Mouse (Mus musculus) midbrain, embryonic 11.5 days (tissue): ENCODE results near the gene Cacng8. TPM values are rescaled to one million over a fixed set of nuclear protein-coding genes. Genes with fewer than 3 reads are reported as not detected.

Experiments
- ATAC-seq: fragments of 200-750 bp; cut with Nextera tagmentation; 2 replicates; pipeline ENCODE4 v1.8.0; 2017; ENCODE audit warnings: moderate TSS enrichment, moderate library complexity; ENCODE audit not compliant: low FRiP score
- DNase-seq: peaks from one replicate; pipeline ENCODE4 v3.0.0; 2015; ENCODE audit warnings: low spot score; ENCODE audit errors: missing footprints
- H3K27ac ChIP-seq: fragments of 300-500 bp; sonication (generic); 2 replicates; pipeline ENCODE4 v1.5.1; 2014; ENCODE audit warnings: low read depth, low read length
- H3K27me3 ChIP-seq: fragments of 300-500 bp; sonication (generic); 2 replicates; pipeline ENCODE4 v1.6.1; 2014; ENCODE audit warnings: mild to moderate bottlenecking, low read length, moderate library complexity, mixed read lengths; ENCODE audit not compliant: control insufficient read depth, insufficient read depth
- H3K36me3 ChIP-seq: fragments of 300-500 bp; sonication (generic); 2 replicates; pipeline ENCODE4 v1.6.1; 2014; ENCODE audit warnings: mild to moderate bottlenecking, low read length, moderate library complexity, mixed read lengths; ENCODE audit not compliant: control insufficient read depth, insufficient read depth
- H3K4me1 ChIP-seq: fragments of 300-500 bp; sonication (generic); 2 replicates; pipeline ENCODE4 v1.6.1; 2014; ENCODE audit warnings: low read length; ENCODE audit not compliant: control insufficient read depth, insufficient read depth
- H3K4me2 ChIP-seq: fragments of 300-500 bp; sonication (generic); 2 replicates; pipeline ENCODE4 v1.6.1; 2014; ENCODE audit warnings: mild to moderate bottlenecking, moderate library complexity
- H3K4me3 ChIP-seq: fragments of 300-500 bp; sonication (generic); 2 replicates; pipeline ENCODE4 v1.5.1; 2014; ENCODE audit warnings: low read depth, low read length
- H3K9ac ChIP-seq: fragments of 300-500 bp; sonication (generic); 2 replicates; pipeline ENCODE4 v1.6.1; 2014; ENCODE audit warnings: low read length
- H3K9me3 ChIP-seq: fragments of 300-500 bp; sonication (generic); 2 replicates; pipeline ENCODE4 v1.6.1; 2016; ENCODE audit warnings: low read length; ENCODE audit not compliant: control insufficient read depth
- WGBS: fragments of 180-500 bp; shearing (Covaris S2); extraction: QIAGEN DNeasy Blood & Tissue Kit; methylation state at CpG from one replicate; pipeline ENCODE4 v1.1.7; 2014; 5-methylcytosine and 5-hydroxymethylcytosine counted together
- polyA plus RNA-seq: library from polyadenylated mRNA; unstranded; fragments of >200 nt; fragmentation: Nextera tagmentation; extraction: Ambion mirVana; gene quantifications from 2 replicates; pipeline ENCODE4 v1.2.1, GENCODE M21; 2014

Gene Cacng8
- polyA plus RNA-seq = 4.0 and 4.7 TPM in 2 replicates

DNA sequence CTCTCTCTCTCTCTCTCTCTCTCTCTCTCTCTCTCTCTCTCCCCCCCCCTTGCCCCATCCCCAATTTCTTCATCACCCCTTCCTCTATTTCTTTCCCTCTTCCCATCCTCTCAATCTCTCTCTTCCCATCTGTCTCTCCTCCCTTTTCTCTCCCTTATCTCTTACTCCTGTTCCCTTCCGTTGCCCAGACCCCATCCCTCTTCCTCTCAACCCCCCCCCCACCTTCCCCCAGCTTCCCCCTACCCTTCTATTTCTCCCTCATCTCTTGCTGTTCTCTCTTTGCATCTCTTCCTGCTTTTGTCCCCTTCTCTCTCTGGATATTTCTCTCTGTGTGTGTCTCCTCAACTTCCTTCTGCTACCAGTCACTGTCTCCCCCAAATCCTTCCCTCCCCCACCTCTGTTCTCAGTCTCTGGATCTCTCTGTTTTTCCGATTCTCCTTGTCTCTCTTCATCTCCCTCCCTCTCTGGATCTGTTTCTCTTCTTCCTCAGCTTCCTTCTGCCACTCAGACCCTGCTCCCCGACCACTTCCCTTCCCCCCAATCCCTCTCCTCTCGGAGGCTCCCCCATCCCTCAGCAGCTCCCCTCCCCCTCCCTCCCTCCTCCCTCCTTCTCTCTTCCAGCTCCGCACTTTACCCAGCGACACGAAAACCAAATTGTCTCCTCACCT is at the start of gene Cacng8:
Gene Cacng8 (plus strand): TSS at position 271 of the 668 bp plus-strand sequence.
- DNase-seq (peak; percentile 92), ATAC-seq (peak; percentile 57)
- 0% methylated on average over 7 of the region's 7 CpGs for WGBS
- no peaks in the 10 kb centered on the region for H3K9me3 ChIP-seq
- H3K4me3 ChIP-seq = peak within 1 kb of the TSS; percentile 33
- H3K4me1 ChIP-seq = peaks cover 10% of the 10 kb centered on the region
- H3K9ac ChIP-seq = peak within 1 kb of the TSS; percentile 53; the same call in 1 of the 2 replicates
- peaks cover 4% of the 10 kb centered on the region for H3K36me3 ChIP-seq
- no peaks in the 10 kb centered on the region for H3K27me3 ChIP-seq
- peak within 1 kb of the TSS; percentile 63 for H3K4me2 ChIP-seq
- no peak within 1 kb of the TSS for H3K27ac ChIP-seq

DNA sequence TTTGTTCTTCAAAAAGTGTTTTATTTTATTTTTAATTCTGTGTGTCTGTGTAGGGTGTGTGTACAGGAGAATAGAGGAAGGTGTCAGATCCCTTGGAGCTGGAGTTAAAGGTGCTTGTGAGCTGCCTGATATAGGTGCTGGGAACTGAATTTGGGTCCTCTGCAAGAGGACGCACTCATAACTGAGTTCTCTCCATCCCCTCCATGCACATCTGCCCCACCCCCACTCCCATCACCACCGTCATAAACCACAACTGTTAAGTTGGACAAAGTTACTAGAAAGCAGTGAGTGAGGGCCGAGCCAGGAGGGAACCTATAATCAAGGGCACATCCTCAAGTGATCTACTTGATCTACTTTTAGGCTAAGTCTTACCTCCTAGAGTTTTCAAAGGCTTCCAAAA is 46.6 kb upstream of the Cacng8 start:
- Histone ChIP-seq H3K4me3 (no peak overlapping the region), H3K27ac (no peak overlapping the region), H3K9ac (no peak overlapping the region), H3K27me3 (no peaks in the 10 kb centered on the region), H3K9me3 (no peaks in the 10 kb centered on the region), H3K4me2 (no peak overlapping the region), H3K4me1 (peaks cover 2% of the 10 kb centered on the region; the same call in 1 of the 2 replicates), H3K36me3 (peaks cover 12% of the 10 kb centered on the region; the same call in 1 of the 2 replicates)
- WGBS = 90% methylated on average over 3 of the region's 3 CpGs
- DNase-seq (peak; percentile 61), ATAC-seq (no peak)

DNA sequence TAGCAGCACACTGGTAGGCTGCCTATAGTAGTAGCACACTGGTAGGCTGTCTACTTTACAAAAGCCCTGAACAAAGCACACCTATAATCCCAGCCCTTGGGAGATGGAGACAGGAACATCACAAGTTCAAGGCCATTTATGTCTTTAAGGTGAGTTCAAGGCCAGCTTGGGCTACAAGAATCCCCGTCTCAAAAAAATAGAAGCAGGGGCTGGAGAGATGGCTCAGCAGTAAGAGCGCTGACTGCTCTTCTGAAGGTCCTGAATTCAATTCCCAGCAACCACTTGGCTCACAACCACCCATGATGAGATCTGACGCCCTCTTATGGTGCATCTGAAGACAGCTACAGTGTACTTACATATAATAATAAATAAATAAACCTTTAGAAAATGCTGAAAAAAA is 45.2 kb upstream of the Cacng8 start:
- peaks cover 2% of the 10 kb centered on the region; the same call in 1 of the 2 replicates for H3K4me1 ChIP-seq
- no peak overlapping the region for H3K4me2 ChIP-seq
- no peak overlapping the region for H3K9ac ChIP-seq
- peak; percentile 69 for DNase-seq
- H3K27me3 ChIP-seq = peaks cover 5% of the 10 kb centered on the region
- no peak for ATAC-seq
- no peak overlapping the region for H3K27ac ChIP-seq
- peaks cover 14% of the 10 kb centered on the region; the same call in 1 of the 2 replicates for H3K36me3 ChIP-seq
- WGBS = 89% methylated on average over 3 of the region's 3 CpGs
- H3K4me3 ChIP-seq = no peak overlapping the region
- no peaks in the 10 kb centered on the region for H3K9me3 ChIP-seq

DNA sequence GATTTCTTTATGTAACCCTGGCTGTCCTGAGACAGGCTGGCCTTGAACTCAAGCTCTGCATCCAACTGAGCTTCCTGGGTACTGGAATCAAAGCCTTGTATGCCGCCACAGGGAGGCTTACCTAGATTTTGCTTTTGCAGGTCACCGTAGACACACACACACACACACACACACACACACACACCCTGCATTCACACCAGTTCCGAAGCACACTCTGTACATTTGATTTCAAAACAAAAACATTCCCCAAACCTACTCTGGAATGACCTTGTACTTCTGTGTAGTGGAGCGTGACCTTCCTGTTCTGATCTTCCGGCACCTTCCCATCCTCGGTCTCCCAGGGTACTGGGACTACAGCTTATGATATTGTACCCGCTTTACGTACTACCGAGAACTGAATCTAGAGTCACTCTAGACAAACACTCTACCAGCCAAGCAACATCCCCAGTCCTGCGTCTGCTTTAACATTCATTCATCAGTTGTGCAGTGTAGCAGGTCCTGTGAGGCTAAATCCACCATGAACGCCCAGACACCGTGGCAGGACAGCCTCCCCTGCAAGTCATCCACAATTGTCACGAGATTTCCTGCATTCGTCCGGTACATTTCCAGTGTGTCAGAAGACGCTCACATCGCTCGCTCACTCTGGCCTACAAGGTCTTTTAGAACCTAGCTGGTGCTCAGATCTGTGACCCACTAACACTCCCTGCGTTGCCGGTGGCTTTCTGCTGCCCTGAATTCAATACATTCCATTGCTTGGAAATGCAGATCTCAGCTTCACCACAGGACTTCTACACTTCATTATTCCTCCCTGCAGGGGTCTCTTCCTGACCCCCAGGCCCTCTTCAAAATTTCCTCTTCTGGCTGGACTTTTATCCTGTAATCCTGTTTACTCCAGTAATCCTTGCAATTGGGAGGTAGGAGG is 42.9 kb upstream of the Cacng8 start:
- Histone ChIP-seq H3K9ac (no peak overlapping the region), H3K4me1 (peaks cover 2% of the 10 kb centered on the region; the same call in 1 of the 2 replicates), H3K4me3 (no peak overlapping the region), H3K36me3 (peaks cover 14% of the 10 kb centered on the region; the same call in 1 of the 2 replicates), H3K9me3 (no peaks in the 10 kb centered on the region), H3K4me2 (no peak overlapping the region), H3K27ac (no peak overlapping the region), H3K27me3 (peaks cover 5% of the 10 kb centered on the region)
- ATAC-seq (0 out of 2 replicates have a peak, but pooled peaks have one; percentile 30), DNase-seq (peak; percentile 90)
- WGBS = 22% methylated on average over 20 of the region's 20 CpGs

DNA sequence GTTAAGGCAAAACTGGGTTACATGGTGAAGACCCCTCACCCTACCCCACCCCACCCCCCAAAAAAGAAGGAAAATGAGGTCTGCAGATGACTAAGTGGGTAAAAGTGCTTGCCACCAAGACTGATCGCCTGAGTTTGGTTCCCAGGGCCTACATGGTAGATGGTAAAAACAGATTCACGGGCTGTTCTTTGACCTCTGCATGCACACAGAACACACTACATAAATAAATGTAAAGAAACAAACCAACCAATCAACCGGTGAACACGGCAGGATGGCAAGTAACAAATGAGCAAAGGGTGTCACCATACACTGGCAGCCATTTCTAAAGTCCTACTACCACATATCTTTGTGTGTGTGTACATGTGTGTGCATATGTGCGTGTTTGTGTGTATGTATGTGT is 42.2 kb upstream of the Cacng8 start:
- Histone ChIP-seq H3K27ac (no peak overlapping the region), H3K9me3 (no peaks in the 10 kb centered on the region), H3K9ac (no peak overlapping the region), H3K36me3 (peaks cover 11% of the 10 kb centered on the region; the same call in 1 of the 2 replicates), H3K4me1 (peaks cover 2% of the 10 kb centered on the region; the same call in 1 of the 2 replicates), H3K4me2 (no peak overlapping the region), H3K4me3 (no peak overlapping the region), H3K27me3 (peaks cover 5% of the 10 kb centered on the region)
- WGBS = 47% methylated on average over 5 of the region's 5 CpGs
- no peak for ATAC-seq
- peak; percentile 79 for DNase-seq

DNA sequence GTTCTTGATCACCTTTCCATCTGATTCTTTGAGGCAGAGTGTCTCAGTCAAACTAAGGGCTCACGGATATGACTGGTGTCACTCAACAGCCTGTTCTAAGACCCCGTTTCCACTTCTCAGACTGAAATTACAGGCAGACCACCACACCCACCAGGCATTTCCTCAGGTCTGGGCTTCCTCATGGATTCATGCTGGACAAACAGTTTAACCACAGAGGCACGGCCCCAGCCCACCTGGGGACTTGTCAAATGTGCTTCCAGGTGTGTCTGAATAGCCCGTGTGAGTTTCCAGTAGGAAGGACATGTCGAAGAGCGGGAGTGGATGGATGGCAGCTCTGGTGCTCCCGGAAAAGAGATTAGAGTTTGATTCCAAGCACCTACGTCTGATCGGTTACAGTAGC is 40.7 kb upstream of the Cacng8 start:
- H3K9me3 ChIP-seq = no peaks in the 10 kb centered on the region
- WGBS = 95% methylated on average over 9 of the region's 9 CpGs
- H3K4me3 ChIP-seq = no peak overlapping the region
- H3K4me1 ChIP-seq = peaks cover 2% of the 10 kb centered on the region; the same call in 1 of the 2 replicates
- peaks cover 11% of the 10 kb centered on the region; the same call in 1 of the 2 replicates for H3K36me3 ChIP-seq
- DNase-seq = peak; percentile 56
- H3K9ac ChIP-seq = no peak overlapping the region
- H3K4me2 ChIP-seq = no peak overlapping the region
- peaks cover 5% of the 10 kb centered on the region for H3K27me3 ChIP-seq
- H3K27ac ChIP-seq = no peak overlapping the region
- ATAC-seq = no peak

DNA sequence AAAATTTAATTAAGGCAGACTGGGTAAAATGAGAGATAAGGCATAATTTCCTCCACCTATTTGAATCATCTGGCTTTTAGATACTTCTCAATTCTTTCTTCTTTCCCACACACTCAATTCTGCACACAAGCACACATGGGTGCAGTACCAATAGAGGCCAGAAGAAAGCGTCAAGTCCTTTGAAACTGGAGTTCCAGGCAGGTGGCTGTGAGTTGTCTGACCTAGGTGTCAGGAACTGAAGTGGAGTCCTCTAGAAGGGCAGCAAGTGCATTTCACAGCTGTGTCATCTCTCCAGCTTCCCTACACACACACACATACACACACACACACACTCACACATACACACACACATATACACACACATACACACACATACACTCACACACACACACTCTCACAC is 38.9 kb upstream of the Cacng8 start:
- H3K4me3 ChIP-seq = no peak overlapping the region
- peaks cover 2% of the 10 kb centered on the region; the same call in 1 of the 2 replicates for H3K4me1 ChIP-seq
- peaks cover 5% of the 10 kb centered on the region for H3K27me3 ChIP-seq
- no peak overlapping the region for H3K9ac ChIP-seq
- no peak overlapping the region for H3K27ac ChIP-seq
- H3K9me3 ChIP-seq = no peaks in the 10 kb centered on the region
- H3K4me2 ChIP-seq = no peak overlapping the region
- no peak for ATAC-seq
- peaks cover 8% of the 10 kb centered on the region; the same call in 1 of the 2 replicates for H3K36me3 ChIP-seq
- WGBS = 100% methylated on average over 1 of the region's 1 CpGs
- peak; percentile 62 for DNase-seq

DNA sequence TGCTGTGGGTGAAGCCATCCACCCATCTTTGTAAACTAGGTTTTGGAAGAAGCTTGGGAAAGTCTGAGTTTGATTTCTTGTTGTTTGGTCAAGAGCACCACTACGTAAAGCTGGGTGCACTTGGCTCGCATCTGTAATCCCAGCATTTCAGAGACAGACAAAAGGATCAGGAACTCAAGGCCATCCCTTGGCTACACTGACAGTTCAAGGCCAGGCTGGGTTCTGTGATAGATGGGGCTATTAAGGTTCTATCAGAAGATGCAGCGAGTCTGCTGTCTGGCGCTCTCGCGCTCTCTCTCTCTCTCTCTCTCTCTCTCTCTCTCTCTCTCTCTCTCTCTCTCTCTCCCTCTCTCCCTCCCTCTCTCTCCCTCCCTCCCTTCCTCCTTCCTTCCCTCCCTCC is 35.6 kb upstream of the Cacng8 start:
- Histone ChIP-seq H3K27ac (no peak overlapping the region), H3K4me1 (no peaks in the 10 kb centered on the region), H3K9ac (no peak overlapping the region), H3K27me3 (no peaks in the 10 kb centered on the region), H3K4me2 (no peak overlapping the region), H3K9me3 (no peaks in the 10 kb centered on the region), H3K36me3 (peaks cover 2% of the 10 kb centered on the region; the same call in 1 of the 2 replicates), H3K4me3 (no peak overlapping the region)
- ATAC-seq = no peak
- DNase-seq = peak; percentile 33
- 92% methylated on average over 6 of the region's 6 CpGs for whole genome bisulfite sequencing
